Mouse (Mus musculus): Measurements from ENCODE around the gene Cyp4a31.
"Not testable (repeated sequence)": the region's sequence is repeated elsewhere in the genome, so short reads cannot be mapped to it uniquely, and the experiment has no call there.

Cyp4a31 gene

GRCm38 (mm10) chr4:115563401-115563800 is at the start of gene Cyp4a31:
Gene Cyp4a31, plus strand, starts transcription at chr4:115563649.
- no peak for DNase-seq (ENCODE audit: low read depth)

- not testable (repeated sequence) for DNase-seq (ENCODE audit: low read depth)
Observed at GRCm38 (mm10) chr4:115513964-115514363, 49.5 kb upstream of the Cyp4a31 start.

GRCm38 (mm10) chr4:115518000-115518399 is 45.4 kb upstream of the Cyp4a31 start, which contains the start of gene Cyp4a10:
Gene Cyp4a10, plus strand, starts transcription at chr4:115518264.
- DNase-seq (ENCODE audit: low read depth), result not testable (repeated sequence)

- no peak for DNase-seq (ENCODE audit: low read depth)
Observed at GRCm38 (mm10) chr4:115519444-115519843, 44.0 kb upstream of the Cyp4a31 start.

- no peak for DNase-seq (ENCODE audit: low read depth)
Observed at GRCm38 (mm10) chr4:115521766-115522165, 41.7 kb upstream of the Cyp4a31 start.

GRCm38 (mm10) chr4:115545101-115545500 is 18.3 kb upstream of the Cyp4a31 start:
- no peak for DNase-seq (ENCODE audit: low read depth)

GRCm38 (mm10) chr4:115546141-115546828 is 17.2 kb upstream of the Cyp4a31 start:
- DNase-seq (ENCODE audit: low read depth), result no peak

- no peak for DNase-seq (ENCODE audit: low read depth)
Observed at GRCm38 (mm10) chr4:115552726-115553125, 10.7 kb upstream of the Cyp4a31 start.

- DNase-seq (ENCODE audit: low read depth), result no peak
Observed at GRCm38 (mm10) chr4:115555513-115555912, 7.9 kb upstream of the Cyp4a31 start.

GRCm38 (mm10) chr4:115557861-115558561 is 5.4 kb upstream of the Cyp4a31 start:
- DNase-seq (ENCODE audit: low read depth), result no peak

GRCm38 (mm10) chr4:115561236-115561635 is 2.2 kb upstream of the Cyp4a31 start:
- DNase-seq (ENCODE audit: low read depth), result not testable (repeated sequence)

- not testable (repeated sequence) for DNase-seq (ENCODE audit: low read depth)
Observed at GRCm38 (mm10) chr4:115564469-115565225, 1.2 kb downstream of the Cyp4a31 start.

GRCm38 (mm10) chr4:115575255-115575654 is 11.8 kb downstream of the Cyp4a31 start:
- no peak for DNase-seq (ENCODE audit: low read depth)

- no peak for DNase-seq (ENCODE audit: low read depth)
Observed at GRCm38 (mm10) chr4:115575776-115576175, 12.3 kb downstream of the Cyp4a31 start.

GRCm38 (mm10) chr4:115583036-115583435 is 19.6 kb downstream of the Cyp4a31 start:
- peak; percentile 12 for DNase-seq (ENCODE audit: low read depth)

GRCm38 (mm10) chr4:115596357-115596756 is 32.9 kb downstream of the Cyp4a31 start:
- no peak for DNase-seq (ENCODE audit: low read depth)

GRCm38 (mm10) chr4:115596824-115597336 is 33.4 kb downstream of the Cyp4a31 start:
- no peak for DNase-seq (ENCODE audit: low read depth)

GRCm38 (mm10) chr4:115600611-115601010 is 37.2 kb downstream of the Cyp4a31 start, which contains the start of gene Cyp4a32:
Gene Cyp4a32, plus strand, starts transcription at chr4:115600969.
- not testable (repeated sequence) for DNase-seq (ENCODE audit: low read depth)

- no peak for DNase-seq (ENCODE audit: low read depth)
Observed at GRCm38 (mm10) chr4:115614005-115614404, 50.6 kb downstream of the Cyp4a31 start.

GRCm38 (mm10) chr4:115625560-115625959 is 62.1 kb downstream of the Cyp4a31 start:
- not testable (repeated sequence) for DNase-seq (ENCODE audit: low read depth)
